Comparison of ENCODE assay signal across 12 mouse cellular contexts in genomic region chr2:38653694-38654093, GRCm38 (mm10).
"Had no signal": no experiment of that assay in that cellular context is flagged by ENCODE, and none has a peak within 500 bp of the region (broad histone marks: within the 10 kb centered on the region; RNA-seq: fewer than 3 reads in every experiment).

No protein-coding gene starts in this region.

- H3K4me3 ChIP-seq: limb, embryonic 12.5 days; liver, embryonic 13.5 days; lung, embryonic 15.5 days; megakaryocyte, embryonic 14.5 days had no signal

- DNase-seq: kidney, postnatal 10 days; liver; liver, embryonic 13.5 days; liver, postnatal 0 days; lung, postnatal 14 days; thymus, postnatal 4 days had no signal

- H3K9ac ChIP-seq: limb, embryonic 12.5 days; liver, embryonic 13.5 days; liver, postnatal 0 days; lung, embryonic 15.5 days had no signal

- H3K4me2 ChIP-seq: limb, embryonic 12.5 days; liver, embryonic 13.5 days; lung, embryonic 15.5 days; midbrain, embryonic 11.5 days had no signal

- H3K27me3 ChIP-seq: limb, embryonic 12.5 days had no signal

- H3K9me3 ChIP-seq: limb, embryonic 12.5 days; liver, embryonic 13.5 days; lung, embryonic 15.5 days had no signal

- H3K36me3 ChIP-seq: limb, embryonic 12.5 days; liver, embryonic 13.5 days; lung, embryonic 15.5 days had no signal

- H3K27ac ChIP-seq: limb, embryonic 12.5 days; liver, embryonic 13.5 days; lung, embryonic 15.5 days; macrophage; stomach, postnatal 0 days had no signal
